Mouse (Mus musculus) cerebellum, adult 2 months (tissue): ENCODE results near the gene Smarcc1. TPM values are rescaled to one million over a fixed set of nuclear protein-coding genes. Genes with fewer than 3 reads are reported as not detected.

Experiments used
- DNase-seq, 2 experiments: peaks; one replicate each; pipeline ENCODE4 v3.0.0; 2021
- H3K27ac ChIP-seq: fragments of 200-500 bp; 2 replicates; pipeline ENCODE4 v1.5.1; 2012; ENCODE audit warnings: low read length, control low read depth, inconsistent platforms; ENCODE audit not compliant: insufficient read depth
- H3K27me3 ChIP-seq: fragments of 200-500 bp; 2 replicates; pipeline ENCODE4 v1.6.1; 2012; ENCODE audit warnings: inconsistent platforms, mild to moderate bottlenecking, low read length, moderate library complexity; ENCODE audit not compliant: control insufficient read depth, insufficient read depth
- H3K4me1 ChIP-seq: fragments of 200-500 bp; 2 replicates; pipeline ENCODE4 v1.6.1; 2011; ENCODE audit warnings: low read length; ENCODE audit not compliant: control insufficient read depth, insufficient read depth
- H3K4me3 ChIP-seq: fragments of 200-500 bp; replicated peaks from 2 replicates; pipeline ENCODE3; 2011; ENCODE audit warnings: mild to moderate bottlenecking, low read depth, low read length, control low read depth; ENCODE audit not compliant: insufficient read depth
- CTCF ChIP-seq: fragments of 200-500 bp; IDR thresholded peaks from 2 replicates; pipeline ENCODE4 v1.5.1; 2011; ENCODE audit warnings: low read depth, mild to moderate bottlenecking, control low read depth, low read length, moderate library complexity, borderline replicate concordance; ENCODE audit not compliant: insufficient read depth
- POLR2A ChIP-seq: fragments of 200-500 bp; IDR thresholded peaks from 2 replicates; pipeline ENCODE4 v1.6.1; 2011; ENCODE audit warnings: low read length, control low read depth, borderline replicate concordance; ENCODE audit not compliant: insufficient read depth
- whole genome bisulfite sequencing: fragments of 180-500 bp; shearing (Covaris S2); methylation state at CpG from one replicate; pipeline ENCODE4 v1.1.7; 2018; 5-methylcytosine and 5-hydroxymethylcytosine counted together
- polyA plus RNA-seq: library from polyadenylated mRNA; depleted of rRNA; stranded (reverse); fragments of >200 nt; gene quantifications from 2 replicates; pipeline ENCODE4 v1.2.3, GENCODE M21; 2012

The Smarcc1 gene
- polyA plus RNA-seq, 1 experiment = 23.1 TPM

DNA sequence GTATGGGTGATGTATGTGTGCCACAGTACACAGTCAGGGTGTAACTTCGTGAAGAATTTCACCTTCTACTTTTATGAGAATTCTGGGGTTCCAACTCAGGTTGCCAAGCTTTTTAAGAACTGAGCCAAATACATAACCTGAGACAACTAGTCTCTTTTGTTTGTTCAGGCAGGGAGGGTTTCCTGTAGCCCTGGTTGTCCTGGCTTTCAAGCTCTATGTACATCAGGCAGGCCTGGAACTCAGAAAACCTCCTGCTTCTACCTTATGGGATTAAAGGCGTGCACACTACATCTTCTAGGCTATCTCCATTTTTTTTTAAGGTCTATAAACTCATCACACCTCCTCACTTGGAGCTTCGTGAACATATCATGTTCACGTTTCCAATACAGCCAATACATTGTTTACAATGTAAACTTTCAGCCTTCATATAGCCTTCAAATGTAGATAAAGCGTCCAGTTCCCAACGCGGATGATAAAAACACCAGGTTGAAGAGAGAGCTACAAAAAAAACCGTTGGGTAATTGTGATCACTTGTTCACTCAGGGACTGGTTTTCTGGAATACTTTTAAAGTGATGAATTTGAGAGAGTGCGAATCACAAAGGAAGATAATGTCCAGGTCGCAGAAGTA is 13.5 kb downstream of the Smarcc1 start:
- DNase-seq = no peak
- Histone ChIP-seq H3K4me3 (peak overlapping the region; percentile 78), H3K4me1 (no peaks in the 10 kb centered on the region; the same call in 1 of the 2 replicates), H3K27me3 (no peaks in the 10 kb centered on the region), H3K27ac (peak overlapping the region; percentile 49; the same call in 1 of the 2 replicates)
- 28% methylated on average over 10 of the region's 10 CpGs for WGBS
- no peak for TF ChIP-seq CTCF
- no peak for TF ChIP-seq POLR2A

DNA sequence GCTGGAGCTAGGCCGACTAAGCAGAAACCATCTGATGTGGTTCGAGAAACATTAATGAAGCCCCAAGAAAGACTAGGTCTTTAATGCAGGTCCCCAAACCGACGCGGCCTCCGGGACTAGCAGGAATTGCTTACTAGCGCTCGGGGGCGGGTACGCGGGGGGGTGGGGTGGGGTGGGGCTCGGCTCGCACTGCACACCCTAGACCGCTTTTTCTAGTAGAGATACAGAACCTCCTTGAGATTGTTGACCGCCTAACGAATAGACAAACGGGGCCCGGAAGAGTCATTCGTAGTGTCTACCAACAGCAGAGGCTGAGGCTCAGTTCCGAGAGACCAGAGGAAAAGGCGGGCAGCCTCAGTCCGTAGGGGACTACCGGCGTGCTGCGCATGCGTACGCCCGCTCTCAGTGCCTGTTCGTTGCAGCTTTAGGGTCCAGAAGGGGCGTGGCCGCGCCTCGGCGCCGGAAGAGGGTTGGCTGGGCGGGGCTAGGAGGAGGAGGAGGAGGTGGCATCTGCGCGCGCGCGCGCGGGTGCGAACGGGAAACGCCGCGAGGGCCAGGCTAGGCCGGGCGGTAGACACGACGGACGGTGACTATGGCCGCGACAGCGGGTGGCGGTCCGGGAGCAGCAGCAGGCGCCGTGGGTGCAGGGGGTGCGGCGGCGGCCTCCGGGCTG is 14.2 kb downstream of the Smarcc1 start:
- Histone ChIP-seq H3K4me1 (no peaks in the 10 kb centered on the region; the same call in 1 of the 2 replicates), H3K4me3 (peak overlapping the region; percentile 78), H3K27ac (peak overlapping the region; percentile 49), H3K27me3 (no peaks in the 10 kb centered on the region)
- TF ChIP-seq POLR2A = peak; percentile 96
- TF ChIP-seq CTCF = no peak
- peak; percentile 99 for DNase-seq
- under 1% methylated on average over 64 of the region's 64 CpGs for WGBS

DNA sequence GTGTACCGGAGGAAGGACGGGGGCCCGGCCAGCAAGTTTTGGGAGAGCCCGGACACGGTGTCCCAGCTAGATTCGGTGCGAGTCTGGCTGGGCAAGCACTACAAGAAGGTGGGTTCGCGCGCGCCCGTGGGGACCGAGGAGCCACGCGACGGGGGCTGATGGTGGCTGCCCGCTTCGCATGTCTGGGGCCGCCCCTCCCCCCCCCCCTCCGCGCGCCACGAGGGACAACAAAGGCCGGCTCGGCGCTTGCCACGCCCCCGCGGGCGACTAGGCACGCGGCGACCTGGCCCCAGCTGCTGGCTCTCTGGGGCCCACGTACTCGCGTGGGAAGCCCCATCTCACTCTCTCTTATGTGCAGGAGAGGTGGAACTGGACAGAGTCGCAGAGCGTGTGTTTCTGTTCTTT is 14.7 kb downstream of the Smarcc1 start:
- H3K4me3 ChIP-seq = peak overlapping the region; percentile 78
- TF ChIP-seq POLR2A (no peak), CTCF (no peak)
- no peaks in the 10 kb centered on the region for H3K27me3 ChIP-seq
- DNase-seq = no peak
- no peaks in the 10 kb centered on the region; the same call in 1 of the 2 replicates for H3K4me1 ChIP-seq
- WGBS = under 1% methylated on average over 34 of the region's 38 CpGs
- H3K27ac ChIP-seq = peak overlapping the region; percentile 23; the same call in 1 of the 2 replicates

DNA sequence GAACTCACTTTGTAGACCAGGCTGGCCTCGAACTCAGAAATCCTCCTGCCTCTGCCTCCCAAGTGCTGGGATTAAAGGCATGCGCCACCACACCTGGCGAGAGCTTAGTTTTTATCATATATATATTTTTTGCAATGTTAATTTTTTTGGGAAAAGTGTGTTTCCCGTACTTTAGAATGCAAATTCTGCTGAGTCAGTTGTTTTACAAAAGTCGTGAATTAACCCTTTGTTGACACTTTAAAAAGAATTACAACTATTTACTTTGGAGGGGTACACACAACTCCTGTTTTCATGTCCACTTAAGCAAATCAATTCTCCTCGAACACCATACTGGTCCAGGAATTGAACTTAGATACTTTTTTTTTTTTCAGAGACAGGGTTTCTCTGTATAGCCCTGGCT is 15.4 kb downstream of the Smarcc1 start:
- Histone ChIP-seq H3K27me3 (no peaks in the 10 kb centered on the region), H3K4me1 (no peaks in the 10 kb centered on the region; the same call in 1 of the 2 replicates), H3K4me3 (no peak overlapping the region), H3K27ac (no peak overlapping the region)
- TF ChIP-seq POLR2A = no peak
- TF ChIP-seq CTCF = no peak
- whole genome bisulfite sequencing = 56% methylated on average over 6 of the region's 6 CpGs
- DNase-seq = no peak

DNA sequence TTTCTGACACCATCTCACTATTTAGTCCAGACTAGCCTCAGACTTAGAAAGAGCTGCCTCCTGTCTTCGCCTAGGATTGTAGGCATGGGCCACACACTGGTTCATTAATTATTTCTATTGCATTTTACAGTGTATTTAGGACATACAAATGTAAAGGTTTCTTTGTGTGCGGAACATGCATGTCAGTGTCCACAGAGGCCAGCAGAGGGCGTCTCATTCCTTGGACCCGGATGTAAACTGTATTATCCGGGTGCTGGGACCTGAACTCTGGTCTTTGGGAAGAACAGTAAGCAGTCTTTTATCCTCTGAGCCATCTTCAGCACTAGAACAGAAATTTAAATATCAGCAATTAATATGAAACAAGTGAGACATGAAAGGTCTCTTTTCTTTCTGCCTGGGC is 16.7 kb downstream of the Smarcc1 start:
- H3K27me3 ChIP-seq = no peaks in the 10 kb centered on the region
- TF ChIP-seq CTCF = no peak
- no peak for TF ChIP-seq POLR2A
- WGBS = 80% methylated on average over 5 of the region's 5 CpGs
- DNase-seq = no peak
- H3K27ac ChIP-seq = no peak overlapping the region
- H3K4me1 ChIP-seq = no peaks in the 10 kb centered on the region; the same call in 1 of the 2 replicates
- no peak overlapping the region for H3K4me3 ChIP-seq

DNA sequence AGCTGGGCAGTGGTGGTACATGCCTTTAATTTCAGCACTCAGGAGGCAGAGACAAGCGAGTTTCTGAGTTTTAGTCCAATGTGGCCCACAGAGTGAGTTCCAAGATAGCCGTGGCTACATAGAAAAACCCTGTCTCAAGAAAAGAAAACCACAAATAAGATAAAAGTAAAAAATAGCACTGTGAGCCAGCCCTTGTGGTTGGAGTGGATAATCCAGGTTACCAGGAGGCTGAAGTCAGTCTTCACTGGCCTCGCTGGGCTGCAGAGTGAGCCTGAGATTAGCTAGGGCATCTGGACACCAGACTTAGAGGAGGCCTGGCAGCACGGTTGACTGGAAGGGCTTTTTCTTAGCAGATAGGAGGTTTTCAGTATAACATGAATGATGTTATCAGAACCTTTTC is 21.6 kb downstream of the Smarcc1 start:
- no peaks in the 10 kb centered on the region for H3K4me1 ChIP-seq
- H3K4me3 ChIP-seq = no peak overlapping the region
- H3K27me3 ChIP-seq = no peaks in the 10 kb centered on the region
- 80% methylated on average over 4 of the region's 4 CpGs for WGBS
- TF ChIP-seq POLR2A (no peak), CTCF (no peak)
- no peak overlapping the region for H3K27ac ChIP-seq
- DNase-seq = no peak

DNA sequence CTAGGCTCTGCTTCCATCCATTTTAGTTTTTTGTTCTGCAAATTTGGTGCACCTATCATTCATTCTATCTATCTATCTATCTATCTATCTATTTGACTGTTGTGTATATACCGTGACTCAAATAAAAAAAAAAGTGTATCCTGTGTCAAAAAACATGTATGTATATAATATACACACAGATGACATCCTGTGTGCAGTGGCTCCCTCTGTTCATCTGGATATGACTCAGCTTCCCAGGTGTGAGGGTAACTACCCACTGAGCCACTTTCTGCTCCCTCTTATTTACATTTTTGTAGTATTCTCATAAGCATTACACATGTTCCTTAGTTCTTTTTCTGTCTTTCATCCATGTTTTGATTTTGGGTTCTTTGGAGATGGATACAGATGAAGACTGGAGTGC is 24.6 kb downstream of the Smarcc1 start:
- DNase-seq = no peak
- no peaks in the 10 kb centered on the region for H3K4me1 ChIP-seq
- no peak overlapping the region for H3K27ac ChIP-seq
- H3K4me3 ChIP-seq = no peak overlapping the region
- no peaks in the 10 kb centered on the region for H3K27me3 ChIP-seq
- TF ChIP-seq POLR2A (no peak), CTCF (no peak)
- 96% methylated on average over 1 of the region's 1 CpGs for WGBS

DNA sequence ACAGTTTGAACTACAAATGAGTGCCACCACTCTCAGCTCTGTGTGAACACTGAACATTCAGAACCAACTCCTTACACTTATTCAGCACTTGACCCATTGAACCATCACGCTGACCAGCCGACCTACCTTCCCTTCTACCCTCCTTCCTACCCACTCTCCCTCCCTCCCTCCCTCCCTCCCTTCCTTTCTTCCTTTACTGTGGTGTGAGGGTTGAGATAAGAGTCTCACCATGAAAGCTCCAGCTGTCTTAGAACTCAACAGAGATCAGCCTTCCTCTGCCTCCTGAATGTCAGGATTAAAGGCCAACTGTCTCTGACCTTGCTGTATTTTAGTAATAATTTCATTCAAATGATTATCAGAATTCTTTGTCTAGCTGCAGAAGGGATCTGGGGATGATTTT is 31.1 kb downstream of the Smarcc1 start:
- Histone ChIP-seq H3K4me3 (no peak overlapping the region), H3K27ac (no peak overlapping the region), H3K4me1 (no peaks in the 10 kb centered on the region), H3K27me3 (no peaks in the 10 kb centered on the region)
- DNase-seq = no peak
- TF ChIP-seq CTCF (no peak), POLR2A (no peak)
- 78% methylated on average over 2 of the region's 2 CpGs for WGBS
